Mouse (Mus musculus) fibroblast of lung, adult 2 months (primary cell): ENCODE measurements around the gene Cklf.
"Not testable (repeated sequence)": the region's sequence is repeated elsewhere in the genome, so short reads cannot be mapped to it uniquely, and the experiment has no call there.

ENCODE experiments used
- DNase-seq: peaks from one replicate; pipeline ENCODE4 v3.0.0-alpha.2; 2011; ENCODE audit warnings: low read depth

The Cklf gene

GRCm38 (mm10) chr8:104250439-104251367 is at the start of gene Cklf:
Gene Cklf, plus strand, starts transcription at chr8:104250861.
- DNase-seq = peak; percentile 84

- no peak for DNase-seq
Measured at GRCm38 (mm10) chr8:104201622-104202021, 49.0 kb upstream of the Cklf start.

GRCm38 (mm10) chr8:104202320-104202719 is 48.3 kb upstream of the Cklf start:
- DNase-seq = no peak

- no peak for DNase-seq
Measured at GRCm38 (mm10) chr8:104205292-104205691, 45.4 kb upstream of the Cklf start.

- DNase-seq = no peak
Measured at GRCm38 (mm10) chr8:104217601-104218000, 33.1 kb upstream of the Cklf start.

- no peak for DNase-seq
Measured at GRCm38 (mm10) chr8:104219079-104219478, 31.6 kb upstream of the Cklf start.

GRCm38 (mm10) chr8:104219806-104220205 is 30.9 kb upstream of the Cklf start:
- peak; percentile 31 for DNase-seq

- no peak for DNase-seq
Measured at GRCm38 (mm10) chr8:104227048-104227447, 23.6 kb upstream of the Cklf start.

- DNase-seq = no peak
Measured at GRCm38 (mm10) chr8:104230377-104230776, 20.3 kb upstream of the Cklf start.

- no peak for DNase-seq
Measured at GRCm38 (mm10) chr8:104232039-104232438, 18.6 kb upstream of the Cklf start.

GRCm38 (mm10) chr8:104232919-104233318 is 17.7 kb upstream of the Cklf start:
- no peak for DNase-seq

- no peak for DNase-seq
Measured at GRCm38 (mm10) chr8:104234573-104234972, 16.1 kb upstream of the Cklf start.

GRCm38 (mm10) chr8:104239418-104239861 is 11.2 kb upstream of the Cklf start:
- DNase-seq = no peak

- DNase-seq = no peak
Measured at GRCm38 (mm10) chr8:104242038-104242644, 8.5 kb upstream of the Cklf start.

GRCm38 (mm10) chr8:104246621-104247020 is 4.0 kb upstream of the Cklf start:
- DNase-seq = no peak

GRCm38 (mm10) chr8:104247054-104247907 is 3.4 kb upstream of the Cklf start:
- no peak for DNase-seq

GRCm38 (mm10) chr8:104247908-104248275 is 2.8 kb upstream of the Cklf start:
- no peak for DNase-seq

- DNase-seq = peak; percentile 20
Measured at GRCm38 (mm10) chr8:104248276-104248675, 2.4 kb upstream of the Cklf start, which contains the start of gene Tk2. Gene Tk2, minus strand, starts transcription at chr8:104248558.

GRCm38 (mm10) chr8:104249442-104249996 is 1.1 kb upstream of the Cklf start:
- DNase-seq = no peak

- DNase-seq = no peak
Measured at GRCm38 (mm10) chr8:104251461-104251860, 800 bp downstream of the Cklf start.

- no peak for DNase-seq
Measured at GRCm38 (mm10) chr8:104253016-104253415, 2.4 kb downstream of the Cklf start.

GRCm38 (mm10) chr8:104261802-104262201 is 11.1 kb downstream of the Cklf start:
- DNase-seq = not testable (repeated sequence)
